Mouse (Mus musculus) hindlimb bud, embryonic 11.5 days (tissue): ENCODE data around the gene Nlrc5.
"Not testable (repeated sequence)": the region's sequence is repeated elsewhere in the genome, so short reads cannot be mapped to it uniquely, and the experiment has no call there.

Experiments
- DNase-seq: peaks from one replicate; pipeline ENCODE4 v3.0.0-alpha.2; 2012; ENCODE audit warnings: low read depth, low spot score; ENCODE audit errors: extremely low spot score

Gene Nlrc5

DNA sequence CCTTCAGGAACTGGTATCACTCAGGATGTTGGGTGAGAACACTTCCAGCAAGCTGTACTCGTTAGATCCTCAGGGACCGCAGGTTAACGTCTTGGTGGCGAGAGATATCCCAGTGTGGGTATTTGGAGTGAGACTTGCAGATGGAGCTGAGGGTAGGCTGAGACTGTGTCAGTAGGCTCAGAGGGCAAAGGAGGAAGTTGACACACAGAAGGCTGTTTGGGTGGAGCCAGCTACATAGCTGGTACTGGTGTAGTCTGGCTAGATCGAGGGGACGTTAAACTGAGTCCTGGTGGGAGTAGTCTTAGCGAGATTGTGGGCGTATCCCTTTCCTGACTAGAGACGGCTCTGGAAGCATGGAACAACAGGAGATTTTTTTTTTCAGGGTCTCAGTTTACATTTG lies 16.1 kb upstream of the Nlrc5 start:
- no peak for DNase-seq

DNA sequence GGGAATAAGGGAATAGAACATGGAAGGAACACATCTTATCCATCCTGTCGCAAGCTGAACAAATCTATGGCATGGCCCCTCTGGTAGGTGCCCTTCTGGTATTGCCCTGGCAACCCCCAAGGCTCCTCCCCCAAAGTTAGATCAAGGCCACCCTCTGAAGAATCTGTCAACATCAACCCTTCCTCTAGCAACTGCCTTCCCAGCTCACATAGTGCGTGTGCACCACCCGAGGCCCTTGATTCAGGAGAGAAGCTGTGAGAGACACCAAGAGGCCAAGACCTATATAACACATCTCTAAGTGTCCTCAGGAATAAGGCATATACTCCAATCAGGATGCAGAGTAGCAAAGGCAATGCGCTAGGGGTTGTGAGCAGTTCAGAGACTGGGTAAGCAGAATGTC lies 11.9 kb upstream of the Nlrc5 start:
- DNase-seq, result no peak

DNA sequence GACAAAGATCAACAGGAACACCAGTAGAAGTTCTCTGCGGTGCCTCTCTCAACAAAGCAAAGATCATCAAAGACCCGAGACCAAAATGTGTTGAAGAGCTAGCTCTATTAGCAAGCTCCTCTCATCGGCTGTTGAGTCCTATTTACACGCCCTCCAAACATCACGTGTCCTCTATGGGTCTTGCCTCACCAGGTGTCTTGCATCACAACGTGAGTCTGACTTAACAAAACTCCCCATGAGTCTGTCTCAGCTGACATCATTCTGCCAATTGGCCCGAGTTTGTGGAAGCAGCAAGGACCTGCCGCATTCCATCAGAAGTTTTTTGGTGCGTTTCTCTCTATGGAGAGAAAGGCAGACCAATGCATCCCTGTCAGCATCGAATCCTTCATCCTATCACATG lies 6.2 kb upstream of the Nlrc5 start:
- no peak for DNase-seq

DNA sequence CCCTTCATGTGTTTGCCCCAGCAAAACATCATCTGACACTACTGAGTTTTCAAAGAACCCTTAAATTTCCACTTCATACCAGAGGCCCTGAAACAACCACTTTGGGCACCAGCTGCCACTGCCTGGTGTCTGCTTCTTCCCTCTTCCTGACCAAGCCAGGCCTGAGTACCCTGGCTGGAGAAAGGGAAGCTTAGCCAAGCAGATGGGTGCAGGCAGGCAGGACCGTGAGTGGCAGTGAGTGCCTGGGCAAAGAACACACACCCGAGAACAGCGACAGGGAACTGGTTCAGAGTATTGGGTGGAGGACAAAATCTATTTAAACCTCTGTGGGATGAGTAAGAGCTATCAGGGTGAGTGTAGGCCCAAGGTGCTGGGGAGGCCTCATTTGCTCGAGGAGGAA lies 5.7 kb upstream of the Nlrc5 start:
- no peak for DNase-seq

DNA sequence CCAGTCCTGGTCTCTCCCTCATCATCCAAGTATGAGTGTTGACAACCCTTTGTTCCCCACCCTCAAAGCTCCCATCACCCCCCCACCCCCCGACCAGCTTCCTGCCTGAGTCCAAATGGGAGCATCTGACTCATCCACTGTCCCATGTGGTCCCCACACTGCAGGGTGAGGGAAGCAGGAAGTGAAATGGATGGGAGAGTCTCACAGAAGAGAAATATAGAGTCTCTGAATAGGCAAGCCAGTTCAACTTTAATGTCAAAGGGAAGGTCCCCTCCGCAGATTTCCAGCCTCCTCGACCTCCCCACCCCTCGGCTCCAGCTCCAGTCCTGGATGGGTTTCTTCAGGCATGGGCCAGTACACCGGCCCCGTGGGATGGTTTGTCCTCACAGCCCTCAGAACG lies 4.8 kb upstream of the Nlrc5 start:
- DNase-seq, result no peak

DNA sequence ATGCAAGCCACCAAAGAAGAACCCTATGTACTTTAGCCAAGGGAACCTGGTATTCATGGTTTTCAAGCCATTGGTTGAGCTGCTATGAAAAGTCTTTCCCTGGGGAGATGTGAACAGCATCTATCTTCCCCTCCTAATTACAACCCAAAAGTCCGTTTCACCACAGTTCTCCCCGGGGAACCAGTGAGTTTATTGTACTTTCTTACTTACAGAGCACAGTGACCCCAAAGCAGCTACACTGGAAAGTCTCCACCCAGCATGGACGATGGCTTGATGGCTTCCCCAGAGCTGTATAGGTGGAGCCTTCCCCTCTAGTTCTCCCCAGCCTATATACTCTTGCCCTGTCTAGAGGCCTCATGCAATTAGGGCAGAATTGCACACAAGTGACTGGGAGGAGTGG lies 1.9 kb upstream of the Nlrc5 start:
- DNase-seq, result no peak

DNA sequence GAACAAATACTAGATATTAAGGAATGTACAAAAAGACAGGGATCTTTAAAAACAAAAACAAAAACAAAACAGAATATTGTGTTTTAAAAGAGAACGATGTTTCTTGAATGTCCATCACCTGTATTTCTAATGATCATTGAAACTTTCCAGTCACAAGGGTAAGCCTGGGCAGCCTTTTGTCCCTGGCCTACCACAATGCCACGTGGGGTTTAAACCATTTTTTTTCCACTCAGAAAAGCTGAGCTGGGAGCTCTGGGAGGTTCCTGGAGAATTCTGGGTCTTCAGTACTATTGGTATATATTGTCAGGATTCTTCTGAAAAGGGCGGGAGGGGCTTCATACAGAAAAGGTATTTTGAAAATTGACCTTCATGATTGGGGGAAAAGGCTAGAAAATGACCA lies 802 bp downstream of the Nlrc5 start:
- DNase-seq, result no peak

DNA sequence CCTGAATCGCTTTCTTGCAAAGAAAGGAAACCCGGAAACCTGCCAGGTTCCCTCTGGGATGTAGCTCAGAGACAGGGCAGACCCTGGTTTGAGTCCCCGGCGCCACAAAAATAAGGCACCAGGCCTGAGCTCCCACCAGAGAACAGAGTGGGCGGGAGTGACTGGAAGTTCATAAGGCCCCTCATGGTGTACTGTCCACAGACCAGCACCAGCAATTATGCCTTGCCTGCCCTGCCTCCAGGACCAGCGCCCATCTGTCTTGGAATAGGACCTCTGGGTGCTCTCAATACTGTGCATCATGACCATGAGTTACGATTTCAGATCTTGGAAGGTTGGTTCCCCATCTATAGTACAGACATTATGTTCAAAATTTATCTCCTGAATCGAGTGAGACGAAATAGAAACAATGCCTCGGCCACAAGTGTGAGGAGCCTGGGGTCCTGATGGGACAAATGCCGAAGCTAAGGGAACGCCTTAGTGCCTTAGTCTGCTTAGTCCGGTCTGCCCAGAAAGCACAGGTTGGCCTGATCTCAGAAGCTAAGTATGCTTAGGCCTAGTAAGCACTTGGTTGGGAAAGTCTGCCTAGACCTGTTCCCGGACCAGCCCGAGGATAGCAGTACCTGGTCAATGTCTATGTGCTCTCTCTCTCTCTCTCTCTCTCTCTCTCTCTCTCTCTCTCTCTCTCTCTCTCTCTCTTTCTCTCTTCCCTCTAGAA lies 1.4 kb downstream of the Nlrc5 start:
- no peak for DNase-seq

DNA sequence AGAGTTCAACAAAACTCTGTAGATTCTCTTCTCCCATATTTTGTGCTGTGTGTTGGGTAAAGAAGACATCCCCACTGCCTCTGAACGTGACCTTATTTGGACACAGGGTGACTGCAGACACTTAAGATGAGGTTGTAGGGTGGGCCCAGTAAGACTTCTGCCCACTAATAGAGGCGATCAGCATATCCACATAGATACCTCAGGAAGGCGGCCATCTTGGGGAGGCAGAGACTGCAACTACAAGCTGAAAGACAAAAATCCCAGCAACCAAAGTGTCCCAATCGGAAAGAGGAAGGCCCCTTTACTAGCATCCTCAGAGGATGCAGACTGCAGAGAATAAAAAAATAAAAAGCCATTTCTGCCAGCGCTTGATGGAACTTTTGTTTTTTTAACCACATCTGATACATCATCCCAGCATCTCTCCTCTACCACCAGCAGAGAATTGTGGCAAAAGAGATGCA lies 2.0 kb downstream of the Nlrc5 start:
- no peak for DNase-seq

DNA sequence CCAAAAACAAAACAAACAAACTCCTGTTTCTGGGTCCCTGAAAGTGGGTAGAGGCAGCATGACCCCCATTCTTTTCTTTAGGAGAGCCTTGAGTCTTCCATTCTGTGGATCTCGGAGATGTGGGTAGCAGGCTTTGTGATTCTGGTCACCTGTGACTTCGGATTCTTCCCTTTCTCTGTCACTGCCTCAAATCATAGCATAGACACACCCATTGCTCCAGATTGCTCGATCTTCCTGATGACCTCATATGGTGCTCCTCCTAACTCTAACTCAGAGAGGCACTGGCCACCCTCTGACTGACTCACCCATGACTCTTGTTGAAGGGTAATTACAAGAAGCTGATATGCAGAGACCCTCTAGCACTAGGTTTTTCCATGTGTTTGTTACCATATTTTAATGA lies 2.7 kb downstream of the Nlrc5 start:
- no peak for DNase-seq

DNA sequence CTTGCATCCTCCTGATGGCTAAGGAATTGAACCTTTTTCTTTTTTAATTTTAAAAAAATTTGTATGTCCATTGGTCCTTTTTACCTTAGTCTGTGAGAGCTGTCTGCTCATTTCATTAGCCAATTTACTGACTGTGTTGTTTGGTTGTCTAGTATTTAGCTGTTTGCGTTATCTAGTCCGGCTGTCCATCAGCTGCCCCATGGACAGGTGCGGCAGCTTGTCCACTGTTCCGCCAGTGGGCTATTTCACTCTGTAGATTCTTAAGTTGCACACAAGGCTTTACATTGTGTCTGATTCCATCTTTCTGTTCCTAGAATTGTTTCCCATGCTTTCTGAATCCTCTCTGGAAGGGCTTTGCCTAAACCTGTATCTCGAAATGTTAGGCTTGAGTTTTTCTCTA lies 4.5 kb downstream of the Nlrc5 start:
- DNase-seq, result no peak

DNA sequence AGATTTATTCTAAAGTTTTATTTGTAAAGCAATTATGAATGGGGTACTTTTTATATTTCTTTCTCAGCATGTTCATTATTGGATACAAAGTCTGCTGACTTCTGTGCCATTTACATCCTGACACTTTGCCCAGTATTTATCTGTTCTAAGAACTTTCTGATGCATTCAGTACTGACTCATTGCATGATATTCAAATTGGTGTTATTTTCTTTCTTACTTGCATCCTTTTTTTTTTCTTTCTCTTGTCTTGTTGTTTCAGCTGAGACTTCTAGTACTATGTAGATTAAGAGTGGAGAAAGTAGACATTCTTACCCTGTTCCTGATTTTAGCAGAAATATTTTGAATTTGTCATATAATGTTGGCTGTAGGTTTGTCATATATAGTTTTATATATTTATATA lies 5.5 kb downstream of the Nlrc5 start:
- DNase-seq, result no peak

DNA sequence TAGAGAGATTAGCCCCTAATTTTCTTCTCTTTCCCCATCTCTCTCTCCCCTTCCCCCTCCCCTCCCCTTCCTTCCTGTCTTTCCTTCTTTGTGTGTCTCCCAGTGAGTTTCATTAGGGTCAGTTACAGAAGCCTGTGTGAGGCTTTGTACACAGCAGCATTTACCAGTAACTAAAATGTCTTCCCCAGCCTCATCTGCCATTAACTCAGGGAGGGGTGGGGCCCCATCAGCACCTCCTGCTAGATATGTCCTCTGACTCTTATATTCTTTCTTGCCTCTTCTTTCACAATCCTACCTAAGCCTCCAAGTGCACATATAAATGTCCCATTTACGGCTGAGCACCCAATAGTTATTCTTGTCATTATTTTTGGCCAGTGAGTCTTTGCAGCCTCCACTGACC lies 6.2 kb downstream of the Nlrc5 start:
- DNase-seq, result no peak

DNA sequence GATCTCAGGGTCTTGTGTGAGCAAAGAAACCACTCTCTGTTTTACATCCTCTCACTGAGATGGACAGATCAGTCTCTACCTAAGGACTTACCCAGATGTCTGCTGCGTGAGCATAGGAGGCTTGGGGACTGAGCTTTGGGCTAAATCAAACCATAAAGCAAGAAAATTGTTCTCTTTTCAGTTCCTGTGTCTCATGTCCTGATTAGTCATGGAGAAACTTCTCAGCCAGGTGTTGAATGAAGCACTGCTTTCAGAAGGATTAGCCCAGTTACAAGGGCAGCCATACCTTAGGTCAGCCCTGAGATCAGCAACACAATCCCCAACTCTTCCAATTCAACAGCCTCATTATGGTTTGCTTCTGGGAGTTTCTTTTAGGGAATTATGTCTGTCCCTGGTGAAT lies 7.5 kb downstream of the Nlrc5 start:
- no peak for DNase-seq

DNA sequence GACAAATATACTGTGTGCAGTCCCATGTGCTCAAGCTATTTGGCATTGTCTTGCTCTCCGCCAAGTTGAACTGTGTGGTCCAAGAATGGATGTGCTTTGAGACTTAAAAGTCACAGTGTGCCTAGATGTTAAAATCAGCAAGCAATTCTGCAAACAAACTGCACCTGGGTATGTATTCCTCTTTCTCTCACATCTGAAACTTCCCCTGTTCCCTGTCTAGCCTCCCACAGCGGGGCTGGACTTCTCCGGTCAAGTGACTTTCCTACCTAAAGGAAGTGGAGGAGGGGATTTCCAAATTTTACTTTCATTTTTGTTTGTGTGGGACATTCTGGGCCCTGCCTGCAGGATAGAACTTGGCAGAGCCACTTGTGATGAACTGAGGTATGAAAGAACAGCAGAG lies 9.0 kb downstream of the Nlrc5 start:
- DNase-seq, result no peak

DNA sequence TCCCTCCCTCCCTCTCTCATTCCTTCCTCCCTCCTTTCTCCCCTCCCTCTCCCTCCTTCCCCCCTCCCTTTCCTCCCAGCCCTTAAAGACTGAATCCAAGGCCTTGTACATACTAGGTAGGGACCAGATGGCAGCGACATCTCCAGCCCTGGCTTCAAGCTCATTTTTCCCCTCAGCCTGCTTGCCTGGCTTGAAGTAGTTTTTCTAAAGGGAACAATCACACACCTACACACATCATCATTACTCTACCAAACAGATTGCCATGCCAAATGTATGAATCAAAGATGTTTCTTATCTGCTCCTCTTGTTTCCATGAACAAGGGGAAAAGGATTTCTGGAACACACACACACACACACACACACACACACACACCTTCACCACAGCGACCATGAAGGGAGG lies 10.3 kb downstream of the Nlrc5 start:
- no peak for DNase-seq

DNA sequence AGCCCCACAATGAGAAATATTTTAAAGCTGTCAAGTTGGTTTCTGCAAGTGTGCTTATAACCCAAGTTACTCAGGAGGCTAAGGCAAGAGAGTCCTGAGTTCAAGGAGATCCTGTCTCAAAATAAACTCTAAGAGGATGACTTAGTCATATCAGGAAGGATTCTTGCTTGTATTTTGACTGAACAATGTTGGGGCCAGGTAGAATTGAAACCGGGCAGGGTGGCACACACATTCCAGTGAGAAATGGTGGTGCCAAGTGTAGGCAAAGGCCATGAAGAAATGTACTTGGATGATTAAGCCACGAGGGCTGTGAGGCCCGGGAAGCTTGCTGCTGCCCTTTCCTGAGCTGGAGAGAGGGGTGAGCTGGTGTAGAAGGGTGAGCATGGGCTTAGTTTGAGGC lies 13.0 kb downstream of the Nlrc5 start:
- no peak for DNase-seq

DNA sequence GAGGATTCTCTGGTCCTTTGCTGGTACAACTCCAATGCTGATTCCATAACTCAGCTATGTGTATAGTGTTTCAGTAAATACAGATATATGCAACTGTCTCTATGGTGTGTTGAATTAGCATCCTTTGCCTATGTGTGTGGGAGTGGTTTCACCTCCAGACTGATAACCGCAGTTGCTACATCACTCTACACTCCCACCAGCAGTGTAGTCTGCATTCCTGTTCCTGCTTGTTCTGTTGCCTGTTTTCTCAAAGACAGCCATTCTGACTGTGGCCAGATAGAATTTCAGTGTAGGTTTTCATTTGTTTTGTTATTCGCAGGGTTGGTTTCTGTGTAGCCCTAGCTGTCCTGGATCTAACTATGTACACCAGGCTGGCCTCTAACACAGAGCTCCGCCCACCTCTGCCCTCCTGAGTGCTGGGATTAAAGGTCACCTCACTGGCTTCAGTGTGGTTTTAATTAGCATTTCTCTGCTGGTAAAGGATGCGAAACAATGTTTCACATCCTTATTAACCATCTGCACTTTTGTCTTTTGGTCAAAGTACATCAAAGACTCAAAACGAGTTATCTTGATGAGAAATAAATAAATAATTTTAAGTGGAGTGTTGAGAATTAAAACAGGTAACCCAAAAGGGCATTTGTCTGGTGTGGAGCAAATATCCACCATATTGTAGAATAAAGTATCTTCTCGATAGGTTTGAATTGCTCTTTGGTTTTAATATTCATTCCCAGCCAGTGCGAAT lies 13.6 kb downstream of the Nlrc5 start:
- no peak for DNase-seq

DNA sequence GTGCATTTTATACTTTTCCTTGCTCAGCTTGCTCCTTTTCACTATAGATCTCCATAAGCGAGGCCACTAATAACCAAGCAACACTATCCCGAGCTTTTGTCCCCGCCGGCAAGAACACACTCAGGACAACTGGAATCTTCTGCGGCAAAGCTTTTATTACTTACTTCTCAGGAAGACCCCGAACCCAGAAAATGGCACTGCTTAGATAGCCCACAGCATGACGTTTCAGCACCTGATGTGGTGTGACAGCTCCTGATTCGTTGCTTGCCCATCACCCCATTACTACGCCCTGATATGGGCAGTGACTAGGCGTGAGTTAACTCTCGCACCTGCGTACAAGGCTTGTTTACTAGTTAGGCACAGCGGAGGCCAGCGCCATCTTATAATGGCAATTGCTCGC lies 18.8 kb downstream of the Nlrc5 start:
- not testable (repeated sequence) for DNase-seq

DNA sequence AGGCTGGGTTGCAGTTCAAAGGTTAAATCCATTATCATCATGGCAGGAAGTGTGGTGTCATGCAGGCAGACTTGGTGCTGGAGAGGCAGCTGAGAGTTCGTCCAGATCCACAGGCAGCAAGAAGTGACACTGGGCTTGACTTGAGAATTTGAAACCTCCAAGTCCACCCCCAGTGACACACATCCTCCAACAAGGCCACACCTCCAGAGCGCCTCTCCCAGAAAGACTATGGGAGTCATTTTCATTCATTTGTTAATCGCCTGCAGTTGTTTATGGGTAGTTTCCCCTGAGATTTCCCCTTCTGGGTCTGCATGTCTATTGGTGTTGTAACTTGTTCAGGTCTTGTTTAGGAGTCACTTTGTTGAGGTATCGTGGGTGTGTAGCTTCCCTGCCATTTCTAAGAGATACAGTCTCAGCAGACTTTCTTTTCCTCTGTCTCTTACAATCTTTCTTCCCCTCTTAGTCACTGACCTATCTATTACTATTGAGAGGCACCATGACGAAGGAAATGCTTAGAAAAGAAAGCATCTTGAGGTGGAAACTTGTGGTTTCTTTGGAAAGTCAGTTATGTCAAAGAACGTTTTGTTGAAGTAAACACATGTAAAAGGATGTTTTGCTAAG lies 19.8 kb downstream of the Nlrc5 start:
- DNase-seq, result no peak

DNA sequence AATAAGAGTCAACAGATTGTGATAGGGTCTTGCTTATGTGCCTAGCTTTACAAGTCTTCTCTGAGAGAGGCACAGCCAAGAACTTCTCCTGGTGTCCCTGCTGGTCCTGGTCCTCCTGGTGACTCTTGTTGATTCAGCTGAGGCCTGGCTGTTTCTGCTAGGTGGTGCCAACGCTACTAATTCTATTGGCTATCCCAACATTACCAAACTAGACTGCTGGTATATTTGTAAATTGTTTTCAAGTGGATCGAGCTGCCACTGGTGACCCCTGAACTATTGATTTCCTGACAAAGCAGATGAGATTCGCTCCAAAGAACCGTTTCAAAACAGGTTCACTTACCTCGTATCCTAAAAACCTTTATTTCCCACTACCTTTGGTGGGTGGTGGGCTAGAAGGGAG lies 20.7 kb downstream of the Nlrc5 start:
- DNase-seq, result no peak

DNA sequence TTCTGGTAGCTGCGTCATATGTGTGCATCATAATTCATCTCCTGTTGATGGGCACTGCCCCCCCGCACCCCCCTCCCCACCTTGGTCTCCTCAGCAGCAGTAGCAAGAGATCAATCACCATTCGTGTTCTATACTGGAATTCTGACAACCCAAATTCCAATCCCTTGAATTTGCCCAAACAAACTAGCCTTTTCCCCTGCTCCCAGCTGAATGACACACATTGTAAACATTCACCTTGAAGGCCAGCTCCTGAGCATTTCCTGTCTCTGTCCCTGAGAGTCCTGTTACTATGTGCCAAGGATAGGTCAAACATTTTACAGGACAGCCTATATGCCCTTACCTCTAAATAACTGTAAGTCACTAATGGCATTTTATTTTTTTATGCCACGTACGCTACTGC lies 21.9 kb downstream of the Nlrc5 start:
- DNase-seq, result no peak
